Mouse (Mus musculus) heart, postnatal 36 days (tissue): ENCODE measurements around the gene Pheta2. TPM values are rescaled to one million over a fixed set of nuclear protein-coding genes. Genes with fewer than 3 reads are reported as not detected.

Source experiments
- DNase-seq, 2 experiments: peaks; one replicate each; pipeline ENCODE4 v3.0.0; 2021 to 2022
- intact Hi-C: fragments of 180-260 bp; cut with DNase I; formaldehyde crosslinking; loops from one replicate; pipeline ENCODE4 v1.15.1; 2025
- total RNA-seq, 2 experiments: library from RNA; stranded (reverse); gene quantifications; 2 replicates each; pipeline ENCODE4 v1.2.3; 2021

Pheta2 gene
- total RNA-seq, 2 experiments from 2014 or later: 0.76 to 1.6 TPM

DNA sequence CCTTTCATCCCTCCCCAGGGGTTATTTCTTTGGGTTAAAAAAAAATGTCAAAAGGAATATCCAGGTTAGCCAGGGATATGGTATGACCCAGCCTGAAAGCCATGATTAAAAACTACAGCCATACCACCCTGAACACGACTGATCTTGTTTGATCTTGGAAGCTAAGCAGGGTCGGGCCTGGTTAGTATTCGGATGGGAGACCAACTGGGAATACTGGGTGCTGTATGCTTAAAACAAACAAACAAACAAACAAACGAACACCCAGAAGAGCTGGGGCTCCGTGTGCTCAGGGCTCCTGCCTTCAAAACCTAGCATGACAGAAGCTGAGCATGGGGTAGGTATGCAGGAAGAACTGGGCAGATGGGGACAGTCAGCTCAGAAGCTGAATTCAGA lies 3.8 kb downstream of the Pheta2 start:
- intact Hi-C loops: no loop called here
- DNase-seq: no peak

DNA sequence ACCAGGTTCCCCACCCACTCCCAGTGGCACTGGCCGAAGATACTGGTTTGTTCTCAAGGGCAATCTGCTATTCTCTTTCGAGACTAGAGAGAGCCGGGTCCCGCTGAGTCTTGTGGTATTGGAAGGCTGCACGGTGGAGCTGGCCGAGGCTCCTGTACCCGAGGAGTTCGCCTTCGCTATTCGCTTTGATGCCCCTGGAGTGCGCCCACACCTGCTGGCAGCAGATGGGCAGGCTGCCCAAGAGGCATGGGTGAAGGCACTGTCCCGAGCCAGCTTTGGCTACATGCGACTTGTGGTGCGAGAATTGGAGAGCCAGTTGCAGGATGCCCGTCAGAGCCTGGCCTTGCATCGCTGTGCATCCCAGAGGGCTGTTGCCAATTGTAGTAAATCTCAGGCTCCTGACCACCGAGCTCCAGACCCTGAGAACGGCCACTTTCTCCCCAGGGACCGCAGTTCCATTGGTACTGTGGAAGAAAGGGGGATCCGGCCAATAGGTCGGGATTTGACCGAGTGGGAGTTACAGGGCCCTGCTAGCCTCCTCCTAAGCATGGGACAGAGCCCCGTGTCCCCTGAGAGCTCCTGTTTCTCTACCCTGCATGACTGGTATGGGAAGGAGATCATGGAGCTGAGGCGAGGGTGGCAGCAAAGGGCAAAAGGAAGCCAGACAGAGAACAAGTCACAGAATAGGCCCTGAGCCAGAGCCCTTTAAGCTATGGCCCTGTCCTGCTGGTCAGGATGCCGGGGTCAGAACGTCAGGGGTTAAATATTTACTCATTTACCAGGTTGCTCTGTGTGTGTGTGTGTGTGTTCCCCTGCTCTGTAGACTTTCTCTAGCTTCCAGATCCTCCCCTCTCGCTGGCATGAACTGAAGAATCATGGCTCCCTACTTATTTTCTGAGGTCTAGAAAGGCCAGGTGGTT lies 4.9 kb downstream of the Pheta2 start:
- DNase-seq: no peak
- intact Hi-C loops: no loop called here

DNA sequence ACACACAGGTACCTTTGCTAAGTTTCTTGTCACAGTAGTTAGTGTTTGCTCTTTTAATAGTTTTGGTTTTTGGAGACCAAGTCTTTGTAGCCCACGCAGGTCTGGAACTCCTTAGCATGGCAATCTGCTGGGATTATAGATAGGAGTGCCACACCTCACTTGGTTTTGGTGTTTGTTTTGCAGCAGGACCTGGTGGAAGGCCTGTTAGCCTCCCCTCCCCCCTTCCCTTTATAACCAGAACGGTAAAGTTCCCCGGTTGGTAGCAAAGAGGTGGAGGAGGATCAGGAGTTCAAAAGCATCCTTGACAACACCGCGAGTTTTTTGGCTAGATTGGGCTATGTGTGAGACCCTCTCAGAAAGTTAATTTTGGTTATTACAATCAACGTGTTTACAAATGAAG lies 6.2 kb downstream of the Pheta2 start:
- intact Hi-C loops: loop anchor here (5.0 kb wide), 2 partner anchors 198 to 218 kb away; partner anchors contain the start of genes Ccdc134 and Srebf2

DNA sequence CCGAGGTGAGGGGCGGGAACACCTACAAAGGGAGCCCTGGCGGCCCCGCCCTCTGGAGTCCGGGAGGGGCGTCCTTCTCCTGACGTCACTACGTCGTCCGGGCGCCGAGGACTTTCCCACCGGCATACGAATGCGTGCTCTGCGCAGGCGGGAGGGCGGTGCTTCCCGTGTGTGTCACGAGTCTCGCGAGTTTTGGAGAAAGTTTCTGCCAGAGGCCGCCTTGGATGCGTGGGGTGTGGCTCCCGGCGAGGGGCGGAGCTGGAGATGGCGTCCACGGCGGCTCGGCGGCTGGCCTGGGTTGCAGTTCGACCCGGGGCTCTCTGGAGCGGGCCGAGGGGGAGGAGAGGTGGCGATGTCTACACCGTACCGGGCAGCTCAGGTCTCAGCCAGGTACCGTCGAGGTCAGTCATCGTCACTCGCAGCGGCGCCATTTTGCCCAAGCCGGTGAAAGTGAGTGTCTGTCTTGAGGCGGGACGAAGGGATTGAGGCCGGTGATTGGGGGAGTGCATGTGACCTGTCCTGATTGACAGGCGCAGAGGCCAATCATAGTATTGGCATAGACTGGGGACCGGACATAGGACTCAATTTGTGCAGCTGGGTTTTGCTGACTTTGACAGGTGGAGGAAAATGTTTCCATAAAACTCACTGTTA lies 7.2 kb downstream of the Pheta2 start:
- peak; percentile 96 to 98 for DNase-seq
- intact Hi-C loops: loop anchor here (5.0 kb wide), 2 partner anchors 199 to 219 kb away; partner anchors contain the start of genes Ccdc134 and Srebf2

More for the DNA sequence above, 6.2 kb downstream of the Pheta2 start:
- no peak for DNase-seq

DNA sequence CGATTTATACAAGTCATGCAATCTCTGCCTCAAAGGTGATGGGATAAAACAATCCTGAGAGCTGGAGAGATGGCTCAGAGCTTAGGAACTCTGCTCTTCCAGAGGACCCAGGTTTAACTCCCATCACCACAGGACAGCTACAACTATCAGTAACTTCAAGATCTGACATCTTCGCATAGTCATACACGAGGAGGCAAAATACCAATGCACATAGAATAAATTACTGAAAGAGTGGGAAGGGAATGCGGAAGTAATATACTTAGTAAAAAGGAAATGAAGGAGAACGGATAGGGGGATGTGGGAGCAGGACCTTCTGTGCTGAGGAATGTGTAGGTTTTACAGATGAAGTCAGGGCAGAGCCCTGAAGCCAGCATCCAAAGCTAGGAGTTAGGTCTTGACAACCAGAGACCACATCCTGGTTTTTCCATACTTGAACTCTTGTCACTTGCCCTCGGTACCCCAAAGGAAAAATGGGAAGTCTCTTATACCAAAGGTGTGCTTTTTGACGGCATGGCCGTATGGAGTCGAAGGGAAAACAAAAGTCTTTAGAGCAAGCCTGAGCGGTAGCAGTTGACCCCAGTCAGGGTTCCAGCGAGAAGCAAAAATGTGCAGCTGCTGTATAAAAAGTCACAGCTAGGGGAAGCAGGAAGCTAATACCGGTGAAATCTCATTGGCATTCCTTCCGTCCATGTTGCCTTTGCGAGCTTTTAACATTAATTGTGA lies 8.0 kb downstream of the Pheta2 start:
- intact Hi-C loops: loop anchor here (5.0 kb wide), 2 partner anchors 199 to 219 kb away; partner anchors contain the start of genes Ccdc134 and Srebf2
- DNase-seq: no peak

DNA sequence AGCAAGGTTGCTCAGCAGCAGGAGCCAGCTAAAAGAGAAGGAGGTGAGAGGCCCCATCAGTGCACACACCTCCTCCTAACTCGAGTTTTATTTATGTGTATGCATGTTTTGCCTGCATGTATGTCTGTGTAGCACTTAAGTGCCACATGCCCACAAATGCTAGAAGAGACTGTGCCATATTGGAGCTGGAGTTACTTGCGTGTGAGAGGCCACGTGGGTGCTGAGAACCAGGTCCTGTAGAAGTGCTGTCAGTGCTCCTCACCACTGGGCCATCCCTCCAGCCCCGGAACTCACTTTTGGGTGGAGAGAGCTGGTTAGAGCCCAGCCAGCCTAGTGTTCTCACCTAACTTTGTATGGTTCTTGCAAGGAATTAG lies 8.5 kb downstream of the Pheta2 start:
- DNase-seq: no peak
- intact Hi-C loops: loop anchor here (5.0 kb wide), 2 partner anchors 200 to 220 kb away; partner anchors contain the start of genes Ccdc134 and Srebf2

DNA sequence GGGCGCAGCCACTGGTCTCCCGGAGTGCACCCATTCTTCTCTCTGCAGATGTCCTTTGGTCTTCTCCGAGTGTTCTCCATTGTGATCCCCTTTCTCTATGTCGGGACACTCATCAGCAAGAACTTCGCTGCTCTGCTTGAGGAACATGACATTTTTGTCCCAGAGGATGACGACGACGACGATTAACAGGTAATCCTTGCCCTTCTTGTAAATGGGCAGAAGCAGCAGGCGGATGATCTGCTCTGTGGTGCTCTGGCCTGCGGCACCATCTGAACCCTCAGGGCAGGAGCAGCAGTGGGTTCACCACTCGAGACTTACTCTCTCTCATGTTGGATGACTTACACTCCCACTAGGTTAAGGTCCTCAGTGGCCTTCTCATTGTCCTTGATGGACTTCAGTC lies 9.1 kb downstream of the Pheta2 start:
- no peak for DNase-seq
- intact Hi-C loops: loop anchor here (5.0 kb wide), 2 partner anchors 201 to 221 kb away; partner anchors contain the start of genes Ccdc134 and Srebf2

DNA sequence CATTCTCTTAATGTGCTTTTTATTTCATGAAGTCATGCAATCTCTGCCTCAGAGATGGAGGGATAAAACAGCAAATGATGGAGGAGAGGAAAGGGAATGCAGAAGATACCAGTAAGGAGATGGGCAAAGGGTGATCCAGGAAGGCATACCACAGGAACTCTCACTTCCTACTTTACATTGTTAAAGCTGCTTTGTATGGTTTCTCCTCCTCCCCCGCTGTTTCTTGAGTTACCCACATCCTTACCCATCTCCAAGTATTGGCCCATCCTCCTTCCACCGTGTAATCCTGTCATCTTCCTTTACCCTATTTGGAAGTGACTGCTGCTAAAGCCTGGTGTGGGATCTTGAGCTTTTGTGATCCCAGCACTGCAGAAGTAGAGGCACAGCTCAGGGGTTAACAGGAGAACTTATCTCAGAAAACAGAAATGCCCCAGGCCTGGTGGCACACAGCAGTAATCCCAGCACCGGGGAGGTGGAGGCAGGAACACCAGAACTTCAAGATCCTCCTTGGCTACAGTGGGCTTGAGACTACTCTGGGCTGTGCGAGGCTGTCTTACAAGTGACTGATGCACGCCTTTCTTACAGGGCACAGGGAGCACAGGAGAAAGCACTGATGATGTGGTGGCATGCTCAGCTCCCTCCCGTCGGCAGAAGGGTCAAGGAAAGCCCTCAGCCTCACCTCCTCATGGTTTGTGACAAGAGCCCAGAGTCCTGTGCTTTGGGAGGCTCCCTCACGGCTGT lies 9.7 kb downstream of the Pheta2 start:
- intact Hi-C loops: loop anchor here (5.0 kb wide), 2 partner anchors 201 to 221 kb away; partner anchors contain the start of genes Ccdc134 and Srebf2
- DNase-seq: no peak

DNA sequence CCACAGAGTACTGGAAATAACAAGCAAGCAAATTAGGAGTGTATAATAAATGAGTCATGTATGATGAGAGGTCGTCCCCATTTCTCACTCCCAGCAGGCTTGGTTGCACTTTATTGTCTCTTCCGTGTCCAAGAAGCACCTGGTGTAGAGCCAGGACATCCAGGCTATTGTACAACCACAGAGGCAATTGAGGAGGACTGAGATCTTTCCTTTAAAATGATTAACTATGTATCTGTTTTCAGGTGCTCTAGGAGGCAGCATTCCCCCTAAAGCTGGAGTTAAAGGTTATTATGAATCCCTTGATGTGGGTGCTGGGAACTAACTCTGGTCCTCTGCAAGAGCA lies 10.2 kb downstream of the Pheta2 start:
- intact Hi-C loops: loop anchor here (5.0 kb wide), 2 partner anchors 202 to 222 kb away; partner anchors contain the start of genes Ccdc134 and Srebf2
- no peak for DNase-seq

DNA sequence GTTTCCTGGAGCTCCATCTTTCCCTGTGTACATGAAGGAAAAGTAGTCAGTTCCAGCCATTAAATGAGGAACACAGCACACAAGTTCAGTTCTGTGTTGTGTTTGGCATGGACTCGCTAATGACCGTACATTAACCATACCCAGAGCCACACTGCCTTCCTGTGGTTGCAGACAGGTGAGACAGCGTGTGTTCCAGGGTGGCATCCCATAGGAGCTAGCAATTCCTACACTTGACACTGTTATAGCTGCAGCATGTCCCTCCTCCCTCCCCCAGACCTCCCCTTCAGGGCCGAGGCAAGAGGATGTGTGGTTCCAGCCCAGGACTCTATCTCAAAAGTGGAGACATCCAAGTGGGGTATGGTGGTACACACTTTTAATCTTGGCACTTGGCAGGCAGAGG lies 11.6 kb downstream of the Pheta2 start:
- intact Hi-C loops: no loop called here

DNA sequence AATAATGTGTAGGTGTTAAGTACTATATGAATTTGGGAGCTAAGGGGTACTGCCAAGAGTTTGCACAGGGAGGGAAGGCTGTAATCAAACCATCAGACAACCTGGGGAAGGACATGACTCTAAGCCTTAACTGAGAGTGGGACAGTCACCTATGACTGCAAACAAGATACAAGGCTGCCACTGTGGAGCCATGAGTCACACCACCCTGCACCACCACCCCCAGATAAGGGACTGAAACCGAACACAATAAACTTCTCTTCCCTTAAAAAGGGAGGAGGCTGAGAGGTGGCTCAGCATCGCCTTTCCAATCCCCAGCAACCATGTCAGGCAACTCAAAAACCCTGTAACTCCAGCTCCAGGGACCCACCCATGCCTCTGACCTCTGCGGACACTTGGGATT lies 12.7 kb downstream of the Pheta2 start:
- intact Hi-C loops: no loop called here
- DNase-seq: no peak

More for the DNA sequence above, 11.6 kb downstream of the Pheta2 start:
- no peak for DNase-seq

DNA sequence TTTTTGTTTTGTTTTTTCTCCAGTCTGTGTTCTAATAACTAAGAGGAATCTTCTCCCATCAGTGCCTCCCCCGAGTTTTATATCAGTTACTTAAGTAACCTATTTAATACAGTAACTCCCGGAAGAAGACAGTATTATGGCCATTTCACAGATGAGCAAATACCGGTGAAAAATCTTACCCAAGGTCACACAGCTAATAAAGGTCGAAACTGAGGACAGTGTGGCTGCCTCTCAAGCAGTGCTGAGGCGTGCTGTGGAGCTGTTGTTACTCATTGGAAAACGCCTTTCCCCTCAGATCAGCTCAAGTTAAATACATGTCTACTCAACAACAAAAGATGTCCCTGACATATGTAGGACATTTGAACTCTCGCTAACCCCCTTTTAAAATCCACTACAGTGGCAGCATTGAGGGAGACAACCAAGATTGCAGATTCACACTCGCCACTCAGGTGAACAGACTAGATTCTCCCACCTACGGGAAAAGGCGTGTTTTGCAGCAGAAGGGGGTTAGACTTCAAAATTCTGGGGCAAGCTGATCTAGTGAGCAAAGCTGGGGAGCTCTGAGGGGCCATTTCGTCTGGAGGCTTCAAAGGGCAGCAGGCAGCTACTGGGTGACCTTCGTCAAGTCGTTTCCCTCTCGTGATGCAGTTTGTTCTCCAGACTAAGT lies 14.5 kb downstream of the Pheta2 start:
- intact Hi-C loops: no loop called here
- DNase-seq: no peak

DNA sequence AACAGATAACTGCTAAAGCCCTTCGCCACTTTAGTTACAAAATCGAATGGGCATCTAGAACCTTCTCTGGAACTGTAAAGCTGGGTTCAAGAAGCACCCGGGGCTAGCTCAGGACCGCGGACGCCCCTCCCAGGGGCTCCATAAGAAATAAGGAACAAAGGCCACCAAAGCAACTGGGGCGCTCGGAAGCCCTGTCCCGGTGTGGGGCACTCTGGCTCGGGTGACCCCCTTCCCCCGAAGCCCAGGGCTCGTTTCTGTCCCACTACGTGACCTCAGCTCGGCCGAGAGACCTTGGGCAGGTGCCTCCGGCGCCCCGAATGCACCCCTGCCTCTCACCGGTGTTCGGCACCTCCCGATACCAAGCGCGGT lies 15.0 kb downstream of the Pheta2 start:
- intact Hi-C loops: loop anchor here (1.0 to 2.0 kb wide), 2 partner anchors 23 to 64 kb away; no protein-coding TSS in a partner anchor
- no peak for DNase-seq

DNA sequence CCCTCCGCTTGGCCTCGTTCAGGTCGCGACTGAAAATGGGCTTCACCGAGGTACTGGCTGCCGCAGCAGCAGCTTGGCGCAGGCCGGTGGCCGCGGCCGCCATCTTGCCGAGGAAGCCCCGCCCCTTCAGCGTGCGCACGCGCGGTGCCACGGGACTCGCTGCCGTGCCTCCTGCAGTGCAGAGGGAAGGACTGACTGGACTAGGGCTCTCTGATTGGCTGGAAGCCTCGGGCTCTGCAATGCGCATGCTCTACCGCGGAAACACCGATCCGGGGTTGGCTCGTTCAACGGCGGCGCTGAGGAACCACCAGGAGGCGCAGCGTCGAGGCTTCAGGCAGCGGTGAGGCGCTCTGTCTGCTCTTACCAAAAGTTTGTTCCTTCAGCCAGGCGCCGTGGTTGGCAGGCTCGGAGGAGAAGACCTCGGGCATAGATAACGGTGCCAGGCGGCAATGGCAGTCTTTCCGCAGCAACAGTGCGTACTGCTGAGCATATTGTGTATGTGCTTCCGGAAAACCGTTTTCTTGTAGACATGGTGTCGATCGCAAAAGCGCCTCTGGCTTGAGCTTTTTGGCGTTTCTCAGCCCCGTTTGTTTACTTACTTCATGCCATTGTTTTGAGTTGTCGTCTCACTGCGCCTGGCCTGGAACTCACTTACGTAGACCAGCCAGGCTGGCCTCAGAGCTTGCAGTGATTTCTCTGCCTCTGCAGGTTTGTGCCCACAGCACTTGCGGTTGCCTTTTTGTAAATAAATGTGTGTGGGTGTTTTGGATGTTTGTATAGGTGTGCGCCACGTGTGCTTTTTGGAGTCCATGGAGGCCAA lies 15.6 kb downstream of the Pheta2 start, which contains the start of gene Ndufa6:
Gene Ndufa6 (minus strand): TSS at position 197 of the 820 bp plus-strand sequence.
- DNase-seq: peak; percentile 95 to 97
- intact Hi-C loops: loop anchor here (1.0 to 2.0 kb wide), 2 partner anchors 22 to 63 kb away; no protein-coding TSS in a partner anchor

DNA sequence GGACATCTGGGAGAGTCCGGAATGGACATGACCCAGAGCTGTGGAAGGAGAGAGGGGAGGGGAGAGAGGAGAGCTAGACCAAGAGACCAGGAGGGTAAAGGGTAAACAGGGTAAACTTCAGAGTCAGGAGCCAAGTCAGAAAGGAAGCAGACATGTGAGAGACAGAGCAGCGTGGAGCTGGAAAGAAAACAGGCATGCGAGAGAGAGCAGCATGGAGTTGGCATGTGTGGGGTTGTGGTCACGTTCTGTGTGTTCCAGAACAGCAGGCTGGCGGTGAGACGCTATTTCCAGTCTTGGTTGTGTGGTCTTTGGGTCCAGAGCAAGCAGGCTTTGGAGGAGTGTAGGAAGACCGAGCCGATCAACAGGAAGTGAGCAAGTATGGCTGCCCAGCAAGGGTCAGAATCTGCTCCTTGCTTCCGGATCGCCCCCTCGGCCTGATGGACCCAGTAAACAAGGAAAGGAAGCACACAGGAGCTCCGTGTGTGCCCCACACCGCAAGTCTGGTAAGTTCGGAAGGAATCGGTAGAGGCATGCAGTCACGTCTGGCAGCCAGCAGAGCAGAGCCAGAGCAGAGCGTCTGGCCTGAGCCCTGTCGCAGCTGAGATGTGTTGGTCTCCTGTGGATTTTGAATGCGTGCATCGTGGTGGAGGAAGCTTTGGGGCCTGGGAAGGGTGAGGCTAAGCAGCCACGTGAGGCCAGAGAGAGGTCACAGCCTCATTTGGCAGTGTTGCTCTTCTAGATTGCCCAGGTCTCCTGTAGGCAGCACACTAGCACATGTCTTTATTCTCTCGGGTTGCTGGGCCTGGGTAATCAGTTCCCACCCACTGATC lies 19.9 kb downstream of the Pheta2 start:
- DNase-seq: no peak
- intact Hi-C loops: no loop called here

DNA sequence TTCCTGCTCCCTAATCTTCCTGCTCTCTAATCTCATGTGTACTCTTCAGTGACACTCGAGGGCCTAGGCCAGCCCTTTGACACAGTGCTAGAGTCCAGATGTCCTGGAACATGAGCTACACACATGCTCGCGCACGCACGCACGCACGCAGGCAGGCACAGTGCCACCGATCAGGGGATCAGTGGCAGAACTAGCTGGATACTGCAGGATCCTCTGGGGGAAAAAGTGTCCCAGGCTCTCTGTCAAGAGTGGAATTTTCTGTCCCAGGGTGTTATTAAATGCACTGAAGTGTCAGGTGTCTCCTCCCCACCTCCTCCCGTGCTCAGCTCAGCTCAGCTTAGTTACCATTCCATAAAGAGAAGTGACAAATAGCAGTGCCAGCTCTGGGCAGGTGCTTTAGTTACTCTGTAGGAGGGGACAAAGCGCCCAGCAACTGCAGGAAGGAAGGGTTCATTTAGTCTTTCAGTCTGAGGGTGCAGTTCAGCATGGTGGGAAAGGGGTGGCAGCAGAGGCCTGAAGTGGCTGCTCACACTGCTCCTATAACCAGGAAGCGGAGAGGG lies 22.8 kb downstream of the Pheta2 start:
- DNase-seq: no peak
- intact Hi-C loops: no loop called here

DNA sequence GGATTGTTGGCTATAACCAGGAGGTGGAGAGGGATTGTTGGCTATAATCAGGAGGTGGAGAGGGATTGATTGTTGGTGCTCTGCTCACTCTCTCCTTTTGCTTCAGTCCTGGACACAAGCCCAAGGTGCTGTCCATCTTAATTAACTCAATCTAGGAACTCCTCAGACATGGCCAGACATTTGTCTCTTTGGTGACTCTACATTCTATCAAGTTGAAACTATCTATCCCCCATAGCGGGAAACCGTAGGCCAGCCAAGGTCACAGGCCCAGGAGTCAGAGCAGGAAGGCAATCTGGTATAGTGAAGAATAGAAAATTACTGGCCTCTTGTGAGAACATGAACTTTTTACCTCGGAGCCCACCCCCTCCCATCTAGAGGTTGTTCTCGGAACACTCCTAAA lies 23.5 kb downstream of the Pheta2 start:
- no peak for DNase-seq
- intact Hi-C loops: no loop called here
